Mouse (Mus musculus) monocyte, adult 5-6 weeks (primary cell): ENCODE results near the gene Zfp467. TPM values are rescaled to one million over a fixed set of nuclear protein-coding genes. Genes with fewer than 3 reads are reported as not detected.

Experiments used
- ATAC-seq: fragments of 153-309, 156-312 bp; replicated peaks from 2 replicates; pipeline ENCODE4 v1.8.0; 2017; ENCODE audit warnings: mild to moderate bottlenecking; ENCODE audit not compliant: low TSS enrichment, insufficient number of reproducible peaks, severe bottlenecking, poor library complexity, low FRiP score
- total RNA-seq: library from RNA; stranded (forward); fragments of 200-1000, 200-491, 200-594 nt; gene quantifications from 3 replicates; pipeline ENCODE4 v1.2.3, GENCODE M21; 2017

The Zfp467 gene
- total RNA-seq, 1 experiment from 2014 or later, result 5.4 TPM

DNA sequence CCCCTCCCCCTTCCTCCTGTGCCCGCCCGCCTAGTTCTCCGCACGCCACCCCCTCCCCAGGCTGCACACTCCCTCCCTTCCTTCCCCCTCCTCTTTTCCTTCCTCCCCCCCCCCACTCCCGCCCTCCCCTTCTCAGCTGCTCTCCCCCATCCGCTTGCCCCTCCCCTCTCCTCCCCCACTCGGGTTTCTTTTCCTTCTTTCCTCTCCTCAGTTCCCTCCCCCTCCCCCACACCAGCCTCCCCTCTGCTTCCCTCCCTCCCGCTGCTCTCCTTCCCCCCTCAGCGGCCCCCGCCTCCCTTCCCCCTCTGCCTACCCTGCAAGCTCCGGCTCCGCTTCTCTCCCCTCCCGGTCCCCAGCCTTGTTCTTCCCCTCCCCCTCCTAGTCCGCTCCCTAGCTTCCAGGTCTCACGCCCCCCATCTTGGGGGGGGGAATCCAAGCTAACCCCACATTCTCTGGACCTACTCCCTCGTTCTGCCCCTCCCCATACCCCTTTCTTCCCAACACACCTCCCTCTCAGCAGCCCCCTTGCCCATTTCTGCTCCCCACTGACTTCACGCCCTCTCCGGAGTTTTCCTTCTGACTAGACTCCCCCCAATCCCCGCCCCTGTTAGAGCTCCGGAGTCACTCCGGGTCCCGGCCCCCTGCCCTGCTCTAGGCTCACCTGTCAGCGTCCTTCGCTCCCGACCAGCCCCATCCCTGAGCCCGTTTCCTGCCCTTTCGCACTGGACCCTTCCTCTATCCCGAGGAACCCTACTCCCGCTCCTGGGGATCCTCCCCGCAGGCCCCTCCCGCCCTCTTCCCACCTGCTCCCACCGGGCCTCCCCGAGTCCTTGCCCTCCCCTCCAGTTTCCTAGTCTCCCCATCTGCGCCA is 1.1 kb downstream of the Zfp467 start:
- ATAC-seq, result no peak

DNA sequence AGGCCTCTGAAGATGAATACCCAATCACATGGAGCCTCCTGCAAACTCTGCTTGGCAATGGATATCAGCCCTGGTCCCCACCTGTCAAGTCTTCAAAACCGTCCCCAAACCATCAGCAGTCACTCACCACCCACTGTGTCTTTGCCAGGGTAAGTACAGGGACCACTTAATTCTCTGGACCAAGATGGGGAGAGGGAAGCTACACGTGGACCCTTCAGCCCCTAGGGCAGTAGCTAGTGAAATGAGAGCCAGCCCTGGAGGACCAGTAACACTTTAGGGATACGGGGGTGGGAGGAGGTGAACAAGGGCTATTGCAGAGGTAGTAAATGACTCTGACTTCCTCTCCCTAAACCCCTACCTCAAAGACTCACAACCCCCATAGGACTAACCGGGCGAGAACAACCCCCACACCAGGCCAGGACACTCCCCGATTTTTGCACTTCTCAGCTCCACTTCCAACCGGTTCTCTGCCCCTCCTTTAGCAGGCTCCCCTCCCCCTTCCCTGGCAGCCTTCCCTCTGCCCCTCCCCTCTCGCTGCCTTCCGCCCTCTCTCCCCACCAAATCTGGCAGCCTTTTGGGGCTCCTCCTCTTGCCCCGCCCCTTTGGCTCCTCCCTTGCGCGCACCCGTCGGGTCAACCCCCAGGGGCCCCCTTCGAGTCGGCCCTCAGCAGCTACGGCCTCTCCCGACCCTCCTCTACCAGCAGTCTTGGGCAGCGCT is 1.9 kb downstream of the Zfp467 start:
- ATAC-seq, result peak; percentile 66

DNA sequence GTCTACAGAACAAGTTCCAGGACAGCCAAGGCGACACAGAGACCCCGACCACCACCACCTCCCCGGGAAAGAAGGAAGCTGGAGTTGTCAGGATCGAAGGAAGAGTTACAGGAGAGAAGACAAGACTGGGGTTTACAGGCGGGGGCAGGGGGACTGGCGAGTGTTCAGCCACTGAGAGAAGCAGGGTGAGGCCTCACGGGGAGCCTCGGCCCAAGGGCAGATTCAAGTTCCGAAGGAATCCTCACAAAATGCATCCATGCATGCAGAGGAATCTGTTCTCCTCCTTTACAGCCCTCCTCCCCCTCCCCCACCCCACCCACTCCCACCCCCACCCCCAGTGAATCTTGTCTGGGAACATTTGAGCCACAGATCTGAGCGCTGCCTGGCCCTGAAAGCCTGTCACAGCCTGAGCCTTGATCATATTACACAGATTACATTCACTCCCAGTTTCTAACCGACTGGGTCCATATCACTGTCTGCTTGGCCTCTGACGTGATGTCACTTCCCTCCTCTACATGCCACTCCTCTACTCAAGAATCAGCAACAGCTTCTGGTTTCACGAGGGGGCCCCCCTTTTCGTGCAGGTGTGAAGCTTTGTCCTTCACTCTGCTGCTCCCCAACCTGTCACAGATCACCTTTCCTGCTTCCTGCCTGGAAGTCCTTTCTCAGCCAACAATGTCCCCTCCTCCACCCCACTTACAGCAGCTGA is 5.2 kb downstream of the Zfp467 start:
- no peak for ATAC-seq

DNA sequence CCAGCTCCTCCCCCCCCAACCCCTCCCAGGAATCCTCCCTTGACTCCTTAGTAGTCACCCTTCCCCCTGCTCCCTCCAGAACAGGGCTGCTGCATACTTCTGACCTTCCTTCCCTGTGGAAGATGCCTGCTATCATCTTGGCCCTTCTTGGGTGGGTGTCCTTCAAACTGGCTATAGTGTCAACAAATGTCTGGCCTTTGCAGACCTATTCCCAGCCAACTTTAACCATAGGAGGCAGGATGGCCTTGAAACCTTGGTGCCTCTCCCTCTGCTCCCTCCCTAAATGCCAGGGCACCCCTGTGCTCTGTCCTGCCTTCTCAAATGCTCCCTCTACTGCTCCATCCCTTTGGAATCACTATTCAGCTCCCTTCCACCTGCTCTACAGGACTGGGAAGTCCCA is 6.0 kb downstream of the Zfp467 start:
- ATAC-seq, result no peak

DNA sequence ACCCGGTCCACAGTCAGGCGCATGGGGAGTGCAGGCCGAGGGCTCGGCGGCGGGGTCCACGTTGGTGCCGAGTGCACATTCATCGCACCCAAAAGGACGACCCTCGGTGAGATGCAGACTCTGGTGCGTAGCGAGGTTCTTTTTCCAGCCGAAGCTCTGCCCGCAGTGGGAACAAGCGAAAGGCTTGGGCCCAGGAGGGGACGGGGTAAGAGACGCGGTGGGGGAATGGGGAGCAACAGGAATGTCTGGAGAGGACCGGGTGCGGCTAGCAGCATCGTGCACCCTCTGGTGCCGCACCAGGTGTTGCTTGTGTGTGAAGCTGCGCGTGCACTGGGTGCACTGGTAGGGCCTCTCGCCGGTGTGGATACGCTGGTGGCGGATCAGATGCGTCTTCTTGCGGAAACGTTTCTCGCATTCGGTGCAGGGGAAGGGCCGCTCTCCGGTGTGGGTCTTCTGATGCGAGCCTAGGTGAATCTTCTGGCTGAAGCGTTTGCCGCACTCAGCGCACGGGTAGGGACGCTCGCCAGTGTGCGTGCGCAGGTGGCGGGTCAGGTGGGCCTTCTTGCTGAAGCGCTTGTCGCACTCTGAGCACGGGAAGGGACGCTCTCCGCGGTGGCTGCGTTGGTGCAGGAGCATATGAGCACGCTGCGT is 7.0 kb downstream of the Zfp467 start:
- no peak for ATAC-seq

DNA sequence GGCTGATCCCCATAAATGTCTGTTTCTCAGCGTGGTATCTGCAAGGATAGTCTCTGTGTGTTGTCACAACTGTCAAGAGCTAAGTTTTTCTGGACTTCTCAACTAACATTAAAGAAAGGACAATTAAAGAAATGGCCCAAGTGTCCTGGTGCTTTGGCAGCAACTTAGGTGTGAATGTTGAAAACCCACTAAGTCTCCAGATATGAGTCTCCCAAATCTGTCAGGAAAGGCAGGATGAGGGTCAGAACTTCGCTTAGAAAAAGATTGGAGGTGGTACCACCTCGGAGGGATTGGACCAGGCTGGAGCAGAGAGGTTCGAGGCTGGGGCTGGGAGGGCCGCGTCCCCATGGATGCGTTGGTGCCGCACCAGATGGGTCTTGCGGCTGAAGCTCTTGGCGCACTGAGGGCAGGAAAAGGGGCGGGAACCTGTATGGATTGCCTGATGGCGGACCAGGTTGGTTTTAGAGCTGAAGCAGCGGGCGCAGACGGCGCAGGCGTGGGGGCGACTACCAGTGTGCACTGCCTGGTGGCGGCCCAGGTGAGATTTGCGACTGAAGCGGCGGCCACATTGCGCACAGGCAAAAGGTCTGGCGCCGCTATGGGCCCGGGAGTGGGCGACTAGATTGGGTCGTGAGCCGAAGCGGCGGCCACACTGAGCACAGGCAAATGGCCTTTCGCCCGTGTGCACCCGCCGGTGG is 7.8 kb downstream of the Zfp467 start:
- no peak for ATAC-seq

DNA sequence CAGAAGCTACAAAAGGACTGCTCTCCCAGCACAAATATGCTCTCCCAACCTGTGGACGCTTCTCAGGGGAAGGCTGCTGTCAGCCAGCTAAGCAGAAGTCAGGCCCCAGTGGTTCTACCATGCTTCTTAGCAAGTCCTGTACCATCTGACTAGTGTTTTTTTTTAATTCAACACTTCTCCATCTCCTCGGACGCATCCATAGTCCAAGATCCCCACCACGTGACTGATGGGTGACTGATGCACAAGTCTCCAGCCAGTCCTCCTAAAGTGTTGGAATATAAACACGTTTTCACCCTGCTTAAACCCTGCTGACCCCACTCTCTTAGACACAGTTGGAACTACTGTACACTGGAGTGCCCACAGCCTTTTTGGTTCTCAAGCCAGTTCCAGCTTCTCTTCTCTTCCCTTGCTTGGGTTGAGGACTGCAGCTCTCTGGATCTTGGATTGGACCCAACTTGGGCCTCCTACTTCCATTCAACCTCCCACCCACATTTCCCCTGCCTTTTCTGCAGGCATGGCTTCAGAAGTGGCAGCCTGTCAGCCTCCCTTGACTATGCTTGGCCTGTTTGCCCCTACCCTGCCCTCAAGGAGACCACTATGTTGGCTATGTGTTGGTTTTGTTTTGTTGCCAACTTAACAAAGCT is 9.8 kb downstream of the Zfp467 start:
- ATAC-seq, result no peak

DNA sequence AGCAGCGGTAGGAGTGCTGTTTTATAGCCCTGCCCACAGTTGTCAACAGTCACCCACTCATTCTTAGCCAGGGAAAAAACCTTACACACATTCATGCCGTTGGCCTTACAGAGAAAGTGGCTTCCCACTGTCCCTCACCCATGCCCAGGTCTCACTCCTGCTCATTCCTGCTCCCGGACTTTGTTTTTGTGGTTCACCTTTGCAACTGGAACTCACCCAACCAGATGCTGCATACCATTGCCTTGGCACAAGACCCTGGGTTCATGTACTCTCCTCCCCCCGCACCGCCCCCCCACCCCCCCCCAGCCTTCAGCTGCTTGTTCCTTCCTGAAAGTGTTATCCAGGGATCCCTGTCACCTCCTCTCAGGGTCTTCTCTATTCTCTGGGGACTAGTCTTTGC is 10.5 kb downstream of the Zfp467 start:
- ATAC-seq, result no peak

DNA sequence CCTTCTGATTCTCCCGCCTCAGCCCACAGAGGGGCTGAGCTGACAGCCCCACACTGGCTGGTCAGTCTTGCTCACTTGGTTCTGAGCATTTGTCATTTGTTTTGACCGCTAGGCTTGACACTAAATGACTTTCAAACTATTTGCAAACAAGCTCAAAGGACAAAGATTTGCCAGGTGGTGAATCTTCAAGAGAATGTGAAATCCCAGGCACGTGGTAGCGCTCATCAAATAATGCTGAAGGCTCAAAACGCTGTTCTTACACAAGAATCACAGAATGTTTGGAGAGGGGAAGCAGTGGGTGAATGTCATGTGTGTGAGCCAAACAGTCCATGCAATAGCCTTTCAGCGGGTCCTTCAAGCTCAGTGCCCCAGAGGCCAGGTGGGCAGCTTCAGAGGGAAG is 11.0 kb downstream of the Zfp467 start:
- ATAC-seq, result no peak

DNA sequence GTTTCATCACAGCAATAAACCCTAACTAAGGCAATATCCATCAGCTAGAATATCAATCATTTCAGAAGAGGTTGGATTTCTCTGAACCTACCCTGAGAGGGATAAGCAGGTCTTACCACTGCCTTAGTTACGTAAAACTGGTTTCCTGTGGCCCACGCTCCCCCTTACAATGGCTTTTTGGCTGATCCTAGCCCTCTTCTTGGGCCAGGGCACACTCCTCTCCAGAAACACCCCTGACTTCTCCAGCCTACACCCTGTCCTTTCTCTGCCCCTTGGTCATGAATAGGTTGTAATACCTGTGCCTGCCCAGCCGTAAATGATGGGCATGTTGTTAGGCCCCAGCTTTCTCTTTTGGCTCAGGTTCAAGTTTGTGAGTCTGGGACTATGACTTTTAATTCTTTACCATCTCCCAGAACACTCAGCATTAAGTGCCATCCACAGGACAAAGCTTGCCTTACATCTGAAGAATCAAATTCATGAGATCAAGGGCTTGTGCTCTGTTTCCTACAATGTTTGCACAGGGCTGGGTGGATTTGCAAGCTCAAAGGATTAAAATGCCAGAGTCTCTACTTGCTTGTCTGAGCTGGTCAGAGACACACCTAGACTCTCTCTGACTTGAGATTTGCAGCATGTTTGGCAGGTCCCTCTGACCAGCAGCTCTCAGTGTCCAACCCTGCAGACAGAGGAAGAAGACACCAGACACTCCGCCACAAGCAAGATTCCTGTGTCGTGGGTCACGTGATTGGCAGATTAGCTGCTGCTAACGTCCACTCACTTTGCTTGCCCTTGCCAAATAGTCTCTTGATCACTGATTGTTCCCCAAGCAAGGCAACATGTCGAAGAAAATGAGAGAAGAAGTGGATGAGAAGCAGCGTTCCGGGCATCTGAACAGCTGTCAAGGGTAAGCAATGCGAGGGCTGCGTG is 12.5 kb downstream of the Zfp467 start:
- ATAC-seq, result no peak

DNA sequence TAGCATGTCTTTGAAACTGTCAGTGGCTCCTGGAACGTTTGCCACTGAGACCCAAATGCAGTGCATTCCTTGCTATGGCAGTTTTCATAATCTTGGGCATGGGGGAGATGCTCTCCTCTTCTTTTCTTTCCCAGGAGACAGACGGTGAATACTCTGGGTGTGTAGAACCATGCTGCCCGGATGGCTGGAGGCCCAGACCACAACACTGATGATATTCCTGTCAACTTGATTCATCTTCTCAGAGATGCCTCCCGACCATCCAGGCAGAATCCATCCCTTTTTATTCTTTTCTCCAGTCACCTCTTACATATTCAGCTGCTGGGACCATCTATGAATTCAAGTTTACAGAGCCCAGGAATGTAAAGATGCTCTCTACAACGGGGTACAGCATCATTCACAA is 14.9 kb downstream of the Zfp467 start:
- ATAC-seq, result no peak

DNA sequence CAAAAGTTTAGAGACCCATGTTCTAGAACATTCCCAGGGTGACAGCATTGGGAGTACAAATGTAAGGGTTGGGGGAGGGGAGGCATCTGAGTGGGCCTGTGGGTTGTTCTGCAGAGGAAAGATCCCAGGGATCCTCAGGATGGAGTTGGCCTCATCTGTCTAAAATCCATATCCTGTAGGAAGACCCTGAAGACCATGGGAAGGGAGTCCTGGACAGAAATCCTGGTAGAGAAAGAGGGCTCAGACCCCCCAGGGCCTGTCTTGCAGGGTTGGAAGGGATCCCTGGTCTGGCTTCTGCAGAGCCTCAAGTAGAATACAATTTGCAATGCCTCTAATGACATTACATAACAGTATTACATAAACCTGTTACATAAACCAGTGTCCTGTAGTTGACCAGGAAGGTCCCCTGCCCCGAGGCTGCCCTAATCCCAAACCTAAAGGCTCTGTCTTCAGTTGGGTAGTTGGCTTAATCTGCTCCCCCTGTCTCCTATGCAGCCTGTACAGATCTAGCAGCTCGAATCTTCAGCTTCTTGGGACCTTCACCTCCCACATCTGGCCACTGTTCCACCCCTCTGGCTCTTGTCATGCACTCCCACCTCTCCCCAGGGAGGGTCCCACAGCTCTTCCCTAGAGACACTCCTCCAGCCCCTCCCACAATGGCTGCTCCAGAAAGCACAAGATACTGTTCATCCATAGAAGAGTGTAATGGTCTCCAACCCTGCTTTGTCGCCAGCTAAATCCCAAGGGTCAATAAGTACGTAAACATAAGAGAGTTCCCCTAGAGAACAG is 16.7 kb downstream of the Zfp467 start:
- no peak for ATAC-seq

DNA sequence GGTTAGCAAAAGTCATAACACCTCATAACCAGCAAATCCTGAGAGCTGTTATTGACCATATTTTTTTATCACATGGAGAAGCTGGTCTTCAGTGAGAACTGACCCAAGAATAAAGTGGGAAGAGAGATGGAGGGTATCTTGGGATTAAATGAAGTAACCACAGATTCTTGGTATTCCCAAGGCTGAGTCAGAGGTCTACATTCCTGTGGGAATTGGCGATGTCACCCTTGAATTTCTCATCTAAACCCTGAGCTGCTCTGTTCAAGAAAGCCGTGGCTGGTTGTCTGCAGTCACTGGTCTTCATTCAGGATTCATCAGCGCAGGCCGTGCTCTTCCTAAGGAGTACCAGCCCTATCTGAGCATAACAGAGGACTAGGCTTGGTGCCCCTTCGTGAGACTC is 18.7 kb downstream of the Zfp467 start:
- ATAC-seq, result no peak

DNA sequence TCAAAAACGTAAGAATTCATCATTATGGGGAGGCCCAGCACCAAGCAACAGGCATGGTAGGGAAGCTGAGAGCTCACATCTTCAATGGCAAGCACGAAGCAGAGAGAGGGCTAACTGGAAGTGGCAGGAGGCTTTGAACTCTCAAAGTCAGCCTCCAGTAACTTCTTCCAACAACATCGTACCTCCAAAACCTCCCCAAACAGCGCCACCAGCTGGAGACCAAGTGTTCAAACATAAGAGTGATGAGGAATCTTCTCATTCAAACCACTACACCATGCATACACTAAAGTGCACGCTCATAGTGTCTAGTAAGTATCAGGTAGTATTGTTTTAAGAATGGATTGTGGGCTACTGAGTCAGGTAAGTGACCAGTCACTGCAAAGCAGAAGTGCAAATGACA is 21.6 kb downstream of the Zfp467 start:
- ATAC-seq, result no peak

DNA sequence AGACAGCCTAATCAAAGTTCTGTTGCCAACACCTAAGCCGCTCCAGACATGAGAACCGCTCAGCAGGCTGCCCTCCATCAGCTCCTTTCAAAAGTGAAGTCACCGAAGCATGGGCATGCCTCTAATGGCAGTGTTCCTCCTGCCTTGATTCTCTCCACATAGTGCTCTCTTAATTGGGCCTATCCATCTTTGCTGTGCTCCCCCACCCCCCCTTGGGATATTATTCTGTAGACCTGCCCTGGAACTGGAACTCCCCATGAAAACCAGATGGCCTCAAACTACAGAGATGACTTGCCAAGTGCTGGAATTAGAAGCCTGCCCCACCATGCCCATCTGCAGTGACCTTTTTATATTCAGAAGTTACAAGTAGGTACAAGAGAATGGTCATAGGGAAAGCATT is 22.3 kb downstream of the Zfp467 start:
- no peak for ATAC-seq

DNA sequence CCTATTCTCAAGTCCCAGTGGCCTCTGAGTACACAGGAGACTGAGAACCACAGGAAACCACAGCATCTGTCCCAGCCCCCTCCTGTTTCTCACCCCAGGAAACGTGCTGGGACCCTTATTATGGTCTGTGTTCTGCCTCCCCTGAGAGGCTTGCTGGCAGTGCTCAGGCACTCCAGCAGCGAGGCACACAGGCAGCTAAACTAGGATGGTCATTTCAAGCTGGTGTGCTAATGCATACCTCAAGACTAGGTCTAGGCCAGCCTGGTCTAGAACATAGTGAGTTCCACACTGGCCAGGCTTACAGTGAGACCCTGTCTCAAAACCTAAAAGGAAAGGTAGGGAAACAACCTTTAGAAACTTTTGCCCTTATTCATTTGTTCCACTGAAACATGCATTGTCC is 25.0 kb downstream of the Zfp467 start:
- ATAC-seq, result no peak
